Mouse (Mus musculus) C2C12 (cell line): Measurements from ENCODE around the gene Cmtm3. TPM values are rescaled to one million over a fixed set of nuclear protein-coding genes. Genes with fewer than 3 reads are reported as not detected.
"Not testable (repeated sequence)": the region's sequence is repeated elsewhere in the genome, so short reads cannot be mapped to it uniquely, and the experiment has no call there.

ENCODE experiments used
- H3K27me3 ChIP-seq: one replicate; pipeline ENCODE4 v1.6.1; 2011; ENCODE audit not compliant: control insufficient read depth, insufficient read depth, insufficient read length
- H3K36me3 ChIP-seq: one replicate; pipeline ENCODE4 v1.6.1; 2011; ENCODE audit not compliant: control insufficient read depth, insufficient read depth
- H3K4me3 ChIP-seq: one replicate; pipeline ENCODE4 v1.5.1; 2011; ENCODE audit warnings: mild to moderate bottlenecking, control low read depth; ENCODE audit not compliant: poor library complexity, insufficient read depth, severe bottlenecking
- H3K79me2 ChIP-seq: one replicate; pipeline ENCODE4 v1.6.1; 2011; ENCODE audit not compliant: control insufficient read depth, insufficient read depth
- H3K79me3 ChIP-seq: one replicate; pipeline ENCODE4 v1.6.1; 2011; ENCODE audit warnings: low read depth, control low read depth
- H3ac ChIP-seq: one replicate; pipeline ENCODE3; 2011; ENCODE audit warnings: low read depth; ENCODE audit not compliant: control insufficient read depth, insufficient read length
- CEBPB ChIP-seq: IDR thresholded peaks from one replicate; pipeline ENCODE4 v1.6.1; 2011; ENCODE audit warnings: low read depth, mild to moderate bottlenecking, control low read depth, moderate library complexity
- CTCF ChIP-seq: IDR thresholded peaks from one replicate; pipeline ENCODE4 v1.5.1; 2011; ENCODE audit not compliant: control insufficient read depth, insufficient read depth, insufficient read length
- FOSL1 ChIP-seq: IDR thresholded peaks from one replicate; pipeline ENCODE4 v1.8.0; 2011; ENCODE audit warnings: mild to moderate bottlenecking, low read length; ENCODE audit not compliant: poor library complexity, insufficient read depth, severe bottlenecking
- MAX ChIP-seq: IDR thresholded peaks from one replicate; pipeline ENCODE4 v1.6.1; 2011; ENCODE audit warnings: mild to moderate bottlenecking, control low read depth
- MYOD1 ChIP-seq: IDR thresholded peaks from one replicate; pipeline ENCODE4 v1.6.1; 2011; ENCODE audit warnings: low read depth; ENCODE audit not compliant: control insufficient read depth, insufficient read length
- MYOG ChIP-seq: IDR thresholded peaks from one replicate; pipeline ENCODE4 v1.6.1; 2011; ENCODE audit not compliant: control insufficient read depth, insufficient read length; ENCODE audit errors: extremely low read depth
- USF1 ChIP-seq: IDR thresholded peaks from one replicate; pipeline ENCODE4 v1.6.1; 2011; ENCODE audit warnings: low read depth, mild to moderate bottlenecking, control low read depth, moderate library complexity
- long read RNA-seq, 2 experiments: library from polyadenylated mRNA; unstranded; transcript quantifications; one replicate each; pipeline ENCODE4 v2.0.0; 2019 to 2020
- polyA plus RNA-seq: library from polyadenylated mRNA; unstranded; fragments of >200 nt; fragmentation: generic; extraction: Trizol; gene quantifications from one replicate; pipeline ENCODE4 v1.2.1, GENCODE M21; 2012; ENCODE audit warnings: missing spikeins

Gene Cmtm3
- 86.5 TPM for polyA plus RNA-seq
- long read RNA-seq, experiment 1, transcript Cmtm3-201 (5 exons, 1,616 nt): major isoform, 47 of 56 reads
- long read RNA-seq, experiment 1, partial matches to known transcripts: 5 of 56 reads
- long read RNA-seq, experiment 1, other reads (novel, unspliced or antisense): 4 of 56 reads
- long read RNA-seq, experiment 2, transcript Cmtm3-201 (5 exons, 1,616 nt): major isoform, 105 of 119 reads
- long read RNA-seq, experiment 2, partial matches to known transcripts: 0 of 119 reads
- long read RNA-seq, experiment 2, other reads (novel, unspliced or antisense): 14 of 119 reads

DNA sequence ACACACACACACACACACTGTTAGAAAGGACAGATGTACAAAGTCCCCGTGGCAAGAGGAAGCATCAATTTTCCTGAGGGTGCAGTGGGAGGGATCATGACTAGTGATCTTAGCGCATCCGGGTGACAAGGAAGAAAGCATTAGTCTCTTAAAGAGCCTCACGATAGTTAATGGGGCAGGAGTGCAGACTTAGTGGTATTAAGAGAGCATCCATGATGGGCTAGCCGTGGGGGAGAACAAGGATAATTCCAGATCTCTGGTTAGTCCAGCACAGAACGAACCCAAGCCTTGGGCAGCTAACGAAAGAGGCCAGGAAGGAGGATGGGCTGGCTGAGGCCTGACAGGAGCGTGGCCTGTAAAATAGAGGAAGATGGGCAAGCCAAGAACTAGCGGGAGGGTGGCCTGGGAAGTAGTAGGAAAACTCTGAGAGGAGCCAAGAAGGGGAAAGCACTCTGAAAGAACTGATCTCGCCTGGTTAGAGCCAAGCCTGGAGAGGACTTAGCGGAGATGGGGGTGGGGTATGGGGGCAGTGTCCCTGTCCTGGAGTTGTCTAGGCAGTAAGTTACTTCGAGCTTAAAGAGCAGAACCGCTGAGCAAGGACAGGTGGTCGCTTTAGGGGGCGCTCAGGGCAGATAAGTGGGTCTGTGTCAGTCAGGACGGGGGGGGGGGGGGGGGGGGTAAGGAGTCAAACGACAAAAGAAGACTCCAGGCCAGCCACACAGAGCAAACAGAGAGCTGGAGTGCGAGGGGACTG lies at the start of gene Cmtm3:
Cmtm3 (plus strand) TSS at position 182 of the 754 bp plus-strand sequence.
- Histone ChIP-seq H3K4me3 (peak within 1 kb of the TSS; percentile 78), H3K36me3 (peaks cover 15% of the 10 kb centered on the region), H3ac (peak within 1 kb of the TSS; percentile 77), H3K79me2 (peaks cover 19% of the 10 kb centered on the region), H3K27me3 (no peaks in the 10 kb centered on the region), H3K79me3 (peaks cover 8% of the 10 kb centered on the region)
- TF ChIP-seq MYOD1 (no peak), CEBPB (no peak), CTCF (no peak), MYOG (no peak), MAX (no peak), FOSL1 (no peak), USF1 (no peak)

DNA sequence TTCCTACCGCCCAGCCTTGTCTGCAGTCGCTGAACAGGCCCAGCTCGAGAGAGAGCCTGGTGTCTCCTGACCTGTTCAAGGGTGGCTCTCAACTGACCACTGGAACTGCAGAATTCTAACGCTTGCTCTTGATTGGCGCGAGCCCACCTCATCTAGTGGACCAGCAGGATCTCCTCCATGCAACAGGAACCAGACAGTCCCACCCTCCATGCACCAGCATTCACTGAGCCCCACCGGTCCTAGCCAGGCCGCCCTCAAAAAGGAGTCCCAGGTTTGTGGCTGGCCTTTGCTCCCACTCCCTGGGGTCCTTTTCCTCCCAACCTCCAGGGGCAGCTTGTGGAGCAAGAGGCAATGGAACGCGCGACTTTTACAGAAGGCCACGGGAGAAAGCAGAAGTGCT lies 46.1 kb upstream of the Cmtm3 start, which contains the start of gene Cmtm2a:
Cmtm2a (minus strand) TSS at position 101 of the 400 bp plus-strand sequence.
- not testable (repeated sequence) for H3K36me3 ChIP-seq, H3K79me3 ChIP-seq, H3K4me3 ChIP-seq, H3ac ChIP-seq, H3K79me2 ChIP-seq, H3K27me3 ChIP-seq

DNA sequence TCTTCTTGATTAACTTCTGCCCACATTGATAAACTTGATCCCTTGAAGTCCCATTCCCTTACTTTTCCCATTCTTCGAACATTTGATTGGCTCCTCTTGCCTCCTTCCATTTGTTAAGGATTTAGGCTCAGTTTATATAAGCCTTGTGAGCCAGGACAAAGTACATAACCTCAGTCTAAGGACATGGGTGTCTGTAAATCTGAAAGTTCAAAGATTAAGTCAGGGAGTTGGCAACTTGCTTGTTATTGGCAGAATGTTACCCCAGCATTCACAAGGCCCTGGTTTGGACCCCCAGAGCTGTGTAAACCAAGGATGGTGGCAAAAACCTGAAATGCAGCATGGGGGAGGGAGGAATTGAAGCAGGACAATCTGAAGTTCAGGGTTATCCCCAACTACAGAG lies 44.8 kb upstream of the Cmtm3 start:
- peaks cover 5% of the 10 kb centered on the region for H3K27me3 ChIP-seq
- H3K36me3 ChIP-seq: no peaks in the 10 kb centered on the region
- H3K79me2 ChIP-seq: no peaks in the 10 kb centered on the region
- H3K79me3 ChIP-seq: no peaks in the 10 kb centered on the region
- H3K4me3 ChIP-seq: no peak overlapping the region
- no peak overlapping the region for H3ac ChIP-seq
- TF ChIP-seq CEBPB: no peak
- TF ChIP-seq USF1: no peak
- no peak for TF ChIP-seq CTCF
- TF ChIP-seq MAX: no peak
- no peak for TF ChIP-seq MYOD1
- no peak for TF ChIP-seq FOSL1
- TF ChIP-seq MYOG: no peak

DNA sequence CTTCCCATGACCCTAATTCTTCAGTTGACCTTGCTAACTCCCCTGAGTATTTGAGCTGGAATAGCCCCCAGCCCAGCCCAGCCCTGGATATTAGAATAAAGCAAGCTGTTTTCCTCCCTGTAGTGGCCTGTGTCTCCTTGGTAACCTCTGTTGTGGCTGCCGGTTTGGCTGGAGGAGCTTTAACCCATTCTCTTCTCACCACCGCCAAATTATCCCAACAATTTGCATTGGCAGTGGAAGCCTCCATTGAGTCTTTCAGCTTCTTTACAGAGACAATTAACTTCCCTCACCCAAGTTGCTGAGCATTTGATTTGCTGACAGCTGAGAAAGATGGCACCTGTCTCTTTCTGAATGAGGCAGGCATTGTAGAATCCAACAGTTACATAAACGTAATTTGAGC lies 37.6 kb upstream of the Cmtm3 start:
- H3ac ChIP-seq, H3K79me2 ChIP-seq, H3K27me3 ChIP-seq, H3K36me3 ChIP-seq, H3K4me3 ChIP-seq, H3K79me3 ChIP-seq: not testable (repeated sequence)

DNA sequence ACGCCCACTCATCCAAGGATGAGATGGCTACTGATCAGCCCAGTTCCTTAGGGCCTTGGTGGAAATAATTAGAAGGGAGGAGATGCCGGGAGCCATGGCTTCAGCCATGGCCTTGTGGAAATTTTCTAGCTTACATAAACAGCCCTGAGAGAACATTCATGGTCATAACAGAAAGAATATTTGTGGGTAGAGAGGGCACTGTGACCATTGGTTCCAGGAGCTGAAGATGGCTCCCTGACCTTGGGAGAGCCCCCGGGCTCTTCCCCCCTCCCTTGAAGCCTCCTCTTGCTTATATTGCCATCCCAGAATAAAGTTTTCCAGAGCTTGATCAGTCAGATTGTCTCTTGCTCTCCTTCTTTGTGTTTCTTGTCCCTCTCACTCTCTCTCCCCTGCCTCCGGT lies 36.7 kb upstream of the Cmtm3 start:
- H3K27me3 ChIP-seq, H3K4me3 ChIP-seq, H3K79me2 ChIP-seq: not testable (repeated sequence)

DNA sequence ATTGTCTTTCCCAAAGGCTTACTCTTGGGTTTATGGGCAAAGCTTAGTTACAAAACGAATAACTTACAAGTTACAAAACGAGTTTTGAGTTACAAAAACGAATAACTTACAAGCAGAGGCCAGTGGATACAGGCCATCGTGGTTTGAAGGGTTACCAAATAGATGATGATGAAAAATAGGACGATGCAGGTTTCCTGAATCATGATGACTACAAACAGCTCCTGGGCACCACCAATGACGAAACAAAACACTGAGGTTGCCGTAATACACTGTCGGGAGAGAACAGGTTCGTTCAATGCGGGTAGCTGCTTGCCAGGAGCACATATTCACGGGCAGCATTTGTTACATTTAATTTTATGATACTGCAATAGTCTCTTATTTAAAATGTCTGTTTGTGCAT lies 34.2 kb upstream of the Cmtm3 start:
- H3K79me2 ChIP-seq: no peaks in the 10 kb centered on the region
- H3K4me3 ChIP-seq: no peak overlapping the region
- no peaks in the 10 kb centered on the region for H3K36me3 ChIP-seq
- no peaks in the 10 kb centered on the region for H3K79me3 ChIP-seq
- H3K27me3 ChIP-seq: peaks cover 4% of the 10 kb centered on the region
- TF ChIP-seq MYOD1 (no peak), FOSL1 (no peak), USF1 (no peak), CEBPB (no peak), MYOG (no peak), MAX (no peak), CTCF (no peak)
- no peak overlapping the region for H3ac ChIP-seq

More for the DNA sequence above, 36.7 kb upstream of the Cmtm3 start:
- not testable (repeated sequence) for H3K36me3 ChIP-seq, H3ac ChIP-seq, H3K79me3 ChIP-seq

DNA sequence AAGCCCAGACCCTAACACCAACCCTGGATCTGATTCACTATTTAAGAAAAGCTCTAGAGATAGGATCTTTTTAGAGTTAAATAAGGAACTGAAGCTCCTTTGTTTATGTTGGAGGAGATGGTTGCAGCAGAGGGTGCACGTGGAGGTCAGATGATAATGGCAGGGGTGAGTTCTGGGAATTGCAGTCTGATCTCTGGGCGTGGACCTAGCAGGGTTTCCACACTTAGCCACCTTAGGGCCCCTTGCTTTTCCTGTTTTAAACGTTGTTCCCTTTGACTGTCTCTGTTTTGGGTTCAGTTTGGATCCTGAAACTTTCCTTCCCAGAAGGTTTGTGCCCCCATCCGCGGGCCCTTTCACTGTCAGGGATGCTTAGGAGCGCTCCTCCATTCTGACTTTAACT lies 30.9 kb upstream of the Cmtm3 start:
- H3ac ChIP-seq, H3K4me3 ChIP-seq, H3K36me3 ChIP-seq, H3K79me2 ChIP-seq, H3K79me3 ChIP-seq: not testable (repeated sequence)
- H3K27me3 ChIP-seq: peaks cover 17% of the 10 kb centered on the region

DNA sequence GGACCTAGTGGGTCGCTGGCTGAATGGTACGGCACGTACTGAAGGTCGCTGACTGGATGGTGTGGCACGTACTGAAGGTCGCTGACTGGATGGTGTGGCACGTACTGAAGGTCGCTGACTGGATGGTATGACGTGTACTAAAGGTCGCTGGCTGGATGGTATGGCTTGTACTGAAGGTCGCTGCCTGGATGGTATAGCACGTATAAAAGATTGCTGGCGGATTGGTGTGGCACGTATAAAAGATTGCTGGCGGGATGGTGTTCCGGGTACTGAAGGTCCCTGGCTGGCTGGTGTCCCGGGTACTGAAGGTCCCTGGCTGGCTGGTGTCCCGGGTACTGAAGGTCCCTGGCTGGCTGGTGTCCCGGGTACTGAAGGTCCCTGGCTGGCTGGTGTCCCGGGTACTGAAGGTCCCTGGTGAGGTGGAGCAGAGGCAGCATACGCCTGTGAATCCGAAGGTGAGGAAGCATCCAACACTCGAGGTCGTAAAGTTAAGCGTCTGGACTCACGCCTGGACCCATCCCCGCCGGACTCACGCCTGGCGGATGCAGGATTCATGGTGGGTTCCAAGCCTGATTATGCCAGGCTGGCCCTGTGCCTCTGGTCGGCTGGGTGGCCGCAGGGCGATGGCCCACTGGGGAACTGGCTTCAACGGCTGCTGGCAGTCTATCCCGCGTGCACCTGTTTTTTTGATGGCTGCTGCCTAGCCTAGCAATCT lies 29.6 kb upstream of the Cmtm3 start, which contains the start of the genes Gm45711 and Cmtm1:
Gm45711 (minus strand) TSS at position 641 of the 715 bp plus-strand sequence.
Cmtm1 (minus strand) TSS at position 705 of the 715 bp plus-strand sequence.
- not testable (repeated sequence) for H3K79me2 ChIP-seq, H3K79me3 ChIP-seq, H3ac ChIP-seq, H3K4me3 ChIP-seq, H3K36me3 ChIP-seq
- peaks cover 17% of the 10 kb centered on the region for H3K27me3 ChIP-seq

DNA sequence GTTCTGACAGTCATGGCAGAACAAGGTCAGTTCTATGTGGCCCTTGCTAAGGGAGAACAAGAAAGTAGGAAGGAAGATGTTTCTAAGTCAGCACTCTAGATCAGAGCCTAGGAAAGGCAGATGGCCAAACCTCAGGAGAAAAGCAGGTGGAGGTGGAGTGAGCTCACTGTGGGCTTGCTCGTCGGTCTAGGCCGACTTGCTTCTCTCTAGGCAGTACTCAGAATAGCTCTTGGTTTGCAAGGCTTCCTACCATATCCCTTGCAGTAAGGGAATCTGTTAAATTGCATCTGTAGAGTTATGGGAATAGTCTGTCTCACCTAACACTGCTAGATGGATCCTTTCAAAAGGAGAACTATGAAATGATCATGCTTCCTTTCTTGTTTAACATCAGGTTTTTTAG lies 27.2 kb upstream of the Cmtm3 start:
- not testable (repeated sequence) for H3K79me3 ChIP-seq, H3K79me2 ChIP-seq, H3K4me3 ChIP-seq, H3ac ChIP-seq, H3K36me3 ChIP-seq
- peaks cover 17% of the 10 kb centered on the region for H3K27me3 ChIP-seq
